Mouse (Mus musculus): Measurements from ENCODE around the gene Gstp3. TPM values are rescaled to one million over a fixed set of nuclear protein-coding genes. Genes with fewer than 3 reads are reported as not detected.

The Gstp3 gene
- total and polyA plus RNA-seq, 3 experiments, result 1.4 TPM; not detected in 2

GRCm38 (mm10) chr19:4055947-4056693 lies 3.2 kb downstream of the Gstp3 start:
- Histone ChIP-seq H3K27ac (ENCODE audit: insufficient read depth, low read depth) (no peak overlapping the region), H3K79me2 (replicated peaks; ENCODE audit: control insufficient read depth, extremely low read depth, insufficient read depth, poor library complexity, severe bottlenecking) (no peaks in the 10 kb centered on the region), H3K4me1 (ENCODE audit: control insufficient read depth in 1 of 2, insufficient read depth in 2 of 2) (peaks cover 26 to 47% of the 10 kb centered on the region in 2 experiments), H3K4me3 (replicated peaks in 1 of 3; ENCODE audit: low read depth in 2 of 3, low read length in 2 of 3, poor library complexity in 1 of 3) (no peak overlapping the region), H3K9me3 (replicated peaks; ENCODE audit: low read length) (peaks cover 2% of the 10 kb centered on the region), H3K36me3 (replicated peaks in 1 of 2; ENCODE audit: control insufficient read depth in 1 of 2, insufficient read depth in 1 of 2, low read length in 1 of 2) (no peaks in the 10 kb centered on the region), H3K9ac (ENCODE audit: insufficient read depth, low read depth) (no peak overlapping the region), H3K4me2 (ENCODE audit: insufficient read depth, low read depth, poor library complexity, severe bottlenecking) (no peak overlapping the region), H3K27me3 (replicated peaks) (no peaks in the 10 kb centered on the region)
- in situ Hi-C loops (cut with MboI; ENCODE audit: low pct_ligation_motif_present, low pct_unique_long_range_greater_than_20kb, low sequenced_read_pairs), result no loop called here
- TF ChIP-seq ZMIZ1 (IDR thresholded peaks at IDR 0.05; ENCODE audit: low read depth, low read length), result no peak
- TF ChIP-seq E2F4 (IDR thresholded peaks at IDR 0.05; ENCODE audit: insufficient replicate concordance, low read depth, low read length), result no peak
- TF ChIP-seq ELF1 (IDR thresholded peaks at IDR 0.05; ENCODE audit: low read depth, low read length), result no peak
- TF ChIP-seq ZKSCAN1 (IDR thresholded peaks at IDR 0.05; ENCODE audit: borderline replicate concordance, low read depth, low read length), result no peak
- TF ChIP-seq JUN (IDR thresholded peaks at IDR 0.05; ENCODE audit: insufficient read depth, low read depth, low read length), result no peak
- TF ChIP-seq POLR2A (IDR thresholded peaks at IDR 0.05; ENCODE audit: low read depth, low read length), result no peak
- no peak for TF ChIP-seq TCF12 (IDR thresholded peaks at IDR 0.05; ENCODE audit: low read depth, low read length)
- no peak for TF ChIP-seq MYC (IDR thresholded peaks at IDR 0.05; ENCODE audit: low read depth, low read length)
- no peak for TF ChIP-seq MAZ (IDR thresholded peaks at IDR 0.05; ENCODE audit: low read depth, low read length)
- no peak for TF ChIP-seq SMC3 (IDR thresholded peaks at IDR 0.05; ENCODE audit: low read depth, low read length)
- TF ChIP-seq BHLHE40 (IDR thresholded peaks at IDR 0.05; ENCODE audit: low read depth, low read length), result no peak
- TF ChIP-seq EP300 (IDR thresholded peaks at IDR 0.05; ENCODE audit: low read length), result no peak
- no peak for TF ChIP-seq ETS1 (conservative IDR thresholded peaks at IDR 0.05; ENCODE audit: low read depth, low read length)
- TF ChIP-seq IRF4 (IDR thresholded peaks at IDR 0.05; ENCODE audit: low read depth, low read length), result no peak
- TF ChIP-seq NELFE (IDR thresholded peaks at IDR 0.05; ENCODE audit: low read depth, low read length), result no peak
- TF ChIP-seq RAD21 (IDR thresholded peaks at IDR 0.05; ENCODE audit: low read depth, low read length), result no peak
- no peak for TF ChIP-seq MAFK (IDR thresholded peaks at IDR 0.05; ENCODE audit: insufficient replicate concordance, low read length)
- dilution Hi-C loops (cut with MboI; ENCODE audit: extremely low pct_ligation_motif_present, extremely low pct_unique_long_range_greater_than_20kb, low sequenced_read_pairs), result no loop called here
- no peak for DNase-seq (ENCODE audit: extremely low read depth)

- dilution Hi-C loops (cut with MboI; ENCODE audit: extremely low pct_ligation_motif_present, extremely low pct_unique_long_range_greater_than_20kb, low sequenced_read_pairs), result no loop called here
- in situ Hi-C loops (cut with MboI; ENCODE audit: low pct_ligation_motif_present, low pct_unique_long_range_greater_than_20kb, low sequenced_read_pairs), result no loop called here
- TF ChIP-seq EP300 (IDR thresholded peaks at IDR 0.05; ENCODE audit: low read length) (no peak), KAT2A (IDR thresholded peaks at IDR 0.05; ENCODE audit: insufficient replicate concordance, low read length) (no peak), MAFK (IDR thresholded peaks at IDR 0.05; ENCODE audit: insufficient replicate concordance, low read length) (no peak), UBTF (IDR thresholded peaks at IDR 0.05; ENCODE audit: low read depth, low read length) (no peak), SIN3A (IDR thresholded peaks at IDR 0.05; ENCODE audit: low read length) (no peak), PAX5 (IDR thresholded peaks at IDR 0.05; ENCODE audit: low read length) (no peak), TCF12 (IDR thresholded peaks at IDR 0.05; ENCODE audit: low read depth, low read length) (no peak), MAX (IDR thresholded peaks at IDR 0.05; ENCODE audit: low read length) (no peak), MAZ (IDR thresholded peaks at IDR 0.05; ENCODE audit: low read depth, low read length) (no peak), JUN (IDR thresholded peaks at IDR 0.05; ENCODE audit: insufficient read depth, low read depth, low read length) (no peak), ZC3H11A (IDR thresholded peaks at IDR 0.05; ENCODE audit: low read depth, low read length) (no peak)
- Histone ChIP-seq H3K9ac (ENCODE audit: insufficient read depth, low read depth) (no peak overlapping the region), H3K4me2 (ENCODE audit: insufficient read depth, low read depth, poor library complexity, severe bottlenecking) (no peak overlapping the region), H3K27me3 (replicated peaks) (no peaks in the 10 kb centered on the region), H3K9me3 (replicated peaks; ENCODE audit: low read length) (peaks cover 2% of the 10 kb centered on the region), H3K36me3 (replicated peaks in 1 of 2; ENCODE audit: control insufficient read depth in 1 of 2, insufficient read depth in 1 of 2, low read length in 1 of 2) (no peaks in the 10 kb centered on the region), H3K4me3 (replicated peaks in 1 of 3; ENCODE audit: low read depth in 2 of 3, low read length in 2 of 3, poor library complexity in 1 of 3) (no peak overlapping the region), H3K79me2 (replicated peaks; ENCODE audit: control insufficient read depth, extremely low read depth, insufficient read depth, poor library complexity, severe bottlenecking) (no peaks in the 10 kb centered on the region), H3K27ac (ENCODE audit: insufficient read depth, low read depth) (no peak overlapping the region), H3K4me1 (ENCODE audit: control insufficient read depth in 1 of 2, insufficient read depth in 2 of 2) (peaks cover 24 to 47% of the 10 kb centered on the region in 2 experiments)
- no peak for DNase-seq (ENCODE audit: extremely low read depth)
Measured at GRCm38 (mm10) chr19:4055216-4055946, 4.0 kb downstream of the Gstp3 start.

Data from CH12.LX (cell line).